Mouse (Mus musculus) cerebellum, adult 18-20 months (tissue): ENCODE results near the gene Rpl18a.
"Not testable (repeated sequence)": the region's sequence is repeated elsewhere in the genome, so short reads cannot be mapped to it uniquely, and the experiment has no call there.

Experiments used
- DNase-seq, 2 experiments: peaks; one replicate each; pipeline ENCODE4 v3.0.0; 2021

Rpl18a gene

DNA sequence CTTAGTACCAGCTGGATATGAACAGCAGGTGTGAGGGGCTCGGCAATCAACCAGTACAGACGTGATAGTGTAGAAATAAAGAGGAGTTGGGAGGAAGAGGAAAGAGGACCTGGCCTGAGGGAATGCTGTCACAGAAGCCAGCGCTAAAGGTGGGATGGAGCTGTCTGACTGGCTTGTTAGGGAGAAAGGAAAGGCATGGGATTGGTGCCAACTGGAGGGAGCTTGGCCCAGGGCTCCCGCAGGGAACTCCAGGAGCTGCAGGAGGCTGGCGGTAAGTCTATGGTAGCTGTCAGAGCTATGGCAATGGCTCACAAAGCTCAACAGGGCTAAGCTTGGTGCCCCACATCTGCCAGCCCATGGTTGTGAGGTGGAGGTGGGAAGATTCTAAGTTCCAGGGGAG lies 5.0 kb upstream of the Rpl18a start:
- no peak for DNase-seq

- no peak for DNase-seq
Measured at GRCm38 (mm10) chr8:70900872-70901387, 3.7 kb upstream of the Rpl18a start.

DNA sequence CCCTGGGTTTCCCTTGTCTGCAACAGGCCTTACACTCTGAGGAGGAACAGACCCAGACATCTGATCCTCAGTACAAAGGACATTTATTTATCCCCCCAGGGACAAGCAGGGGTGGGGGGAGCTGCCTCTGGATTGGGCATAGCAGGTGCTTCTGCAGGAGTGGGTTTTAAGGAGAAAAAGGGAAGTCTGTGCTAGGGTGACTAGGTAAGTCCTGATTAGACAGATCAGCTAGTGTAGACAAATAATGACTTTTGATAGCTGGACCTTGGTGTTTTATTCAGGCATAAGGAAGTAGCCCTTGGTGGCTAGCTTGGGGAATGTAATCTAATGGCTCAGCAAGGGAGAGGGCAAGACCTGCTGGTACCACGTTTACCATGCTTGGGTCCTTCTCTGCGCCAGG lies 2.0 kb upstream of the Rpl18a start:
- no peak for DNase-seq

- DNase-seq: no peak
Measured at GRCm38 (mm10) chr8:70898661-70899198, 1.5 kb upstream of the Rpl18a start.

- peak; percentile 87 to 93 for DNase-seq
Measured at GRCm38 (mm10) chr8:70897681-70898413, 635 bp upstream of the Rpl18a start.

DNA sequence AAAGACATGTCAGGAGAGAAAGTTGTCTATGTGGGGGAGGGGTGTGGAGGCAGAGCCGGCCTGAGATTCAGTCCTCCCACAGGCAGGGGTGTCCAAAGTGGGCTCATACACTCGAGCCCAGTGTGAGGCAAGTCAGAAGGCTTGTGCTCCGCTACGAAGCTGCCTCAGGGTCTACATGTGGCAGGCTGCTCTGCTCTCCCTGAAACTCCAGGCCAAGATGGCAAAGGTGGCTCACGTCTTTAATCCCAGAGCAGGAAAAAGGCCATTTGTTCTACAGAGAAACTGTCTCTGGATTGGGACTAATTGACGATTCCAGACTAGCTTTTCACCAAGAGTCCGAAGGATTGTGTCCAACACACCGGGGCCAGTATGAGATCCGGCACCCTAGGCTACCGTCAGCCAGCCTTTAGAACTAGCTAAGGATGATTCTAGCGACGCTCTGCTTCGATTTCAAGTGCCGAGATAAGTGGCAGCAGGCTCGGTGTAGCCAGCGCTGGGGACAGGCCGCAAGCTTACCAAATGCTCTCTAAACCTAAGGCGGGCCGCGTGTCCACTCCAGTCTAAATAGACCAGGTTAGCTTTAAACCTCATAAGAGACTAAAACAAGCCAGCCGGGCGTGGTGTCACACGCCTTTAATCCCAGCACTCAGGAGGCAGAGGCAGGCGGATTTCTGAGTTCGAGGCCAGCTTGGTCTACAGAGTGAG lies 744 bp downstream of the Rpl18a start:
- no peak for DNase-seq

GRCm38 (mm10) chr8:70895571-70896259 lies 1.5 kb downstream of the Rpl18a start:
- DNase-seq: not testable (repeated sequence)

GRCm38 (mm10) chr8:70894771-70895545 lies 2.3 kb downstream of the Rpl18a start:
- no peak for DNase-seq

DNA sequence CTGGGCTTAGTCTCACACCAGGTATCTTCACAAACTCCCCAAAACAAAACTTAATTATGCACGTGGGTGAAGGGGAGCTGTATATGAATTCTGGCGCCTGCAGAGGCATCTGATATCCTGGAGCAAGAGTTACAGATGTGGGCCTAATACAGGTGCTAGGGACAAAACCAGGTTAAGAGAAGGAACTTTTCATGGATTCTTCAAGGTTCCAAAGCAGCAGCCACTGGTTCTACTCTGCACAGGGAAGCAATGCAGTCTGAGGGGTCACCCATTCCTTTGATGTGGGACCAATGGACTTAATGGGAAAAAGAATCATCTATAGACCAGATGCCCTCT lies 2.9 kb downstream of the Rpl18a start:
- DNase-seq: no peak

- peak; percentile 63 to 76 for DNase-seq
Measured at GRCm38 (mm10) chr8:70893656-70894384, 3.4 kb downstream of the Rpl18a start.

DNA sequence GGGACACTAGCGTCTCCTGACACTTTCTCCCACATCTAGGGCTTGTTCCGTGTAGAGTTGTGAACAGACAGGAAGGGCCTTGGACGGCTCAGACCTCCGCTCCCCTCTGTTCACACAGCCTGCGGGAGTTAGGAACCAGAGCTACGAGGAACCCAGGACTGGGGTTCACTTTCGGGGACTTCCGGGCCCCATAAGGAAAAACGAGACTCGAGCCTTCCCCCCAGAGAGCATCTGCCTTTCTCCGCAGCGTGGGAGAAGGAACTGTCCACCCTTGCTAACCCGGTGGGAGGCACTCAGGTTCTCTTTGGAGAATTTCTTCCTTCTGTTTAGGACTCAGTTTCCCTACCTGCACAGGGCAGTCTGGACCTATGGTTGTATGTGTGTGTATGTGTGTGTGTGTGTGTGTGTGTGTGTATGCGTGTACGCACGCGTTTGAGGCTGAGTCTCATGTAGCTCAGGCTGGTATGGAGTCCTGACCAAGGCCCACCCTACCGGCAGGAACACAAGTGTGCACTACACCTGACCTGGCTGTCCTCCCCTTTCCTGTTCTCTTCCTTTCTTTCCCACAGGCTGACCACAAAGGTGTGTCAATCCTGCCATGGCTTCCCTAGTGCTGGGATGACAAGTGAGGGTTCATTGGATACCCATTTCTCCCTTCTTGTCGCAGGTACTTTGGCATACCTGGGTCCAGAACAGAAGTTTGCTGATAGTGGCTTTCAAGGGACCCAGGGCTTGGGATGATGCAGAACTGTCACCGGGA lies 4.1 kb downstream of the Rpl18a start:
- DNase-seq: no peak

- DNase-seq: no peak
Measured at GRCm38 (mm10) chr8:70892022-70892895, 5.0 kb downstream of the Rpl18a start, which contains the start of gene Slc5a5. Slc5a5 (minus strand) TSS chr8:70892757.

GRCm38 (mm10) chr8:70891356-70891755 lies 5.9 kb downstream of the Rpl18a start:
- no peak for DNase-seq

GRCm38 (mm10) chr8:70890656-70891055 lies 6.6 kb downstream of the Rpl18a start:
- DNase-seq: no peak

DNA sequence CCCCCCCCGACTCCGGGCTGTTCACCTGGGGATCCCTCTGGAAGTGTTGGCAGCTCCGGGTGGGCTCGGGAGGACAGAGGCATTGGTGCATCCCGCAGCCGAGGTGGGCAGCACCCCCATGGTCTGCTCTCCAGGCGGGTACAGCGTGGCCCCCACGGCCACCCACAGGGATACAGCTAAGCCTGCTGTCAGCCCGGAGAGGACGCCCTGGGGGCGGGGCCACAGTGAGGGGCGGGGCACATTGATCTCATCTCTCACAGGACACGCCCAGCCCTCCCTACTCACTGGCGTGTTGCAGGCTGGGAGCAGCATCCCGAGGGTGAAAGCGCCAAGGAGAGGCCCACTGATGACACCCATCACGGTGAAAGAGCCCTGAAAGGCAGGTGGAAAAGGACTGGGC lies 9.5 kb downstream of the Rpl18a start:
- no peak for DNase-seq

DNA sequence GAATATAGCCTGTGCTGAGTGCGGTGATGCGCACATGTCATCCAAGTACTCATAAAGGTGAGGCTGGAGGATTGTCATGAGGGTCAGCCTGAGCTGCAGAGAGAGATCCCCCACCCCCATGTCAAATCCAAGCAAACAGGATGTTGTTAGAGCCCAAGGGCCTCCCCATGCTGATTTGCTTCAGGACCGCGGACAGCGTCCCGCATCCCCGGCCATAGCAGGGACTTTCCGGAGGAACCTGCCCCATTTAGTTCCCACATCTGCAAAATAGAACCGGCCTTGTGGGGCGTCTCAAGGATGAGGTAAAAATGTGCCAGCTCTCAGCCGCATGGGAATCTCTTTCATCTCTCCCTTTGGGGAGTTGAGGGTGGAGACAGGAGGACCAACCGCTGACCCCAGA lies 11.6 kb downstream of the Rpl18a start:
- DNase-seq: no peak

GRCm38 (mm10) chr8:70884683-70885082 lies 12.5 kb downstream of the Rpl18a start:
- no peak for DNase-seq

GRCm38 (mm10) chr8:70884186-70884585 lies 13.0 kb downstream of the Rpl18a start:
- DNase-seq: no peak

GRCm38 (mm10) chr8:70880546-70880945 lies 16.7 kb downstream of the Rpl18a start:
- peak in 1 of 2 experiments; percentile 55 for DNase-seq

- DNase-seq: peak; percentile 90 to 92
Measured at GRCm38 (mm10) chr8:70880126-70880525, 17.1 kb downstream of the Rpl18a start.
